Mouse (Mus musculus) forebrain, embryonic 12.5 days (tissue): ENCODE measurements at regions not wholly inside any gene's neighbourhood (a gene's known extent, or its start where the extent isn't known, plus 50 kb on each side); places are given as distances from the start of the nearest gene placed in this dataset.

Experiments
- ATAC-seq: fragments of 200-750 bp; cut with Nextera tagmentation; 2 replicates; pipeline ENCODE4 v1.8.0; 2017; ENCODE audit warnings: moderate TSS enrichment; ENCODE audit not compliant: low FRiP score
- H3K27ac ChIP-seq: fragments of 300-500 bp; sonication (generic); 2 replicates; pipeline ENCODE4 v1.5.1; 2016; ENCODE audit warnings: mild to moderate bottlenecking
- H3K27me3 ChIP-seq: fragments of 300-500 bp; sonication (generic); 2 replicates; pipeline ENCODE4 v1.6.1; 2016; ENCODE audit warnings: mild to moderate bottlenecking
- H3K36me3 ChIP-seq: fragments of 300-500 bp; sonication (generic); replicated peaks from 2 replicates; pipeline ENCODE4 v1.6.1; 2016; ENCODE audit warnings: mild to moderate bottlenecking
- H3K4me1 ChIP-seq: fragments of 300-500 bp; sonication (generic); 2 replicates; pipeline ENCODE4 v1.6.1; 2016
- H3K4me2 ChIP-seq: fragments of 300-500 bp; sonication (generic); 2 replicates; pipeline ENCODE4 v1.6.1; 2016; ENCODE audit warnings: mild to moderate bottlenecking, moderate library complexity
- H3K4me3 ChIP-seq: fragments of 300-500 bp; sonication (generic); replicated peaks from 2 replicates; pipeline ENCODE4 v1.5.1; 2016; ENCODE audit warnings: mild to moderate bottlenecking
- H3K9ac ChIP-seq: fragments of 300-500 bp; sonication (generic); 2 replicates; pipeline ENCODE4 v1.6.1; 2016; ENCODE audit warnings: mild to moderate bottlenecking
- H3K9me3 ChIP-seq: fragments of 300-500 bp; sonication (generic); 2 replicates; pipeline ENCODE4 v1.6.1; 2016
- WGBS: fragments of 180-500 bp; shearing (Covaris S2); methylation state at CpG from one replicate; pipeline ENCODE4 v1.1.7; 2016; 5-methylcytosine and 5-hydroxymethylcytosine counted together

- ATAC-seq = no peak
- peaks cover 3% of the 10 kb centered on the region; the same call in 1 of the 2 replicates for H3K27me3 ChIP-seq
- H3K36me3 ChIP-seq = no peaks in the 10 kb centered on the region
Observed at GRCm38 (mm10) chr8:34529452-34529851, 417.9 kb upstream of the Gm10131 start.

GRCm38 (mm10) chr8:34528213-34528612, 416.7 kb upstream of the Gm10131 start:
- no peak overlapping the region for H3K9ac ChIP-seq
- H3K9me3 ChIP-seq = no peaks in the 10 kb centered on the region
- H3K4me1 ChIP-seq = no peaks in the 10 kb centered on the region
- no peak overlapping the region for H3K4me2 ChIP-seq
- peaks cover 3% of the 10 kb centered on the region; the same call in 1 of the 2 replicates for H3K27me3 ChIP-seq
- ATAC-seq = no peak
- H3K4me3 ChIP-seq = no peak overlapping the region
- 88% methylated on average over 3 of the region's 3 CpGs for WGBS
- no peak overlapping the region for H3K27ac ChIP-seq
- H3K36me3 ChIP-seq = no peaks in the 10 kb centered on the region

More at GRCm38 (mm10) chr8:34529452-34529851, 417.9 kb upstream of the Gm10131 start:
- H3K27ac ChIP-seq = no peak overlapping the region
- H3K9me3 ChIP-seq = no peaks in the 10 kb centered on the region
- H3K9ac ChIP-seq = no peak overlapping the region
- H3K4me3 ChIP-seq = no peak overlapping the region
- 67% methylated on average over 1 of the region's 1 CpGs for WGBS
- H3K4me1 ChIP-seq = no peaks in the 10 kb centered on the region
- no peak overlapping the region for H3K4me2 ChIP-seq

GRCm38 (mm10) chr8:34525231-34525630, 413.7 kb upstream of the Gm10131 start:
- ATAC-seq = no peak
- no peak overlapping the region for H3K4me2 ChIP-seq
- no peak overlapping the region for H3K9ac ChIP-seq
- no peak overlapping the region for H3K4me3 ChIP-seq
- peaks cover 3% of the 10 kb centered on the region; the same call in 1 of the 2 replicates for H3K27me3 ChIP-seq
- H3K4me1 ChIP-seq = no peaks in the 10 kb centered on the region
- H3K9me3 ChIP-seq = no peaks in the 10 kb centered on the region
- H3K36me3 ChIP-seq = no peaks in the 10 kb centered on the region
- 74% methylated on average over 4 of the region's 4 CpGs for WGBS
- H3K27ac ChIP-seq = no peak overlapping the region

- Histone ChIP-seq H3K27ac (no peak overlapping the region), H3K9me3 (no peaks in the 10 kb centered on the region), H3K27me3 (no peaks in the 10 kb centered on the region), H3K36me3 (no peaks in the 10 kb centered on the region), H3K9ac (no peak overlapping the region), H3K4me2 (no peak overlapping the region), H3K4me3 (no peak overlapping the region), H3K4me1 (no peaks in the 10 kb centered on the region)
- 85% methylated on average over 3 of the region's 3 CpGs for WGBS
- ATAC-seq = no peak
Observed at GRCm38 (mm10) chr8:34523849-34524248, 412.3 kb upstream of the Gm10131 start.

DNA sequence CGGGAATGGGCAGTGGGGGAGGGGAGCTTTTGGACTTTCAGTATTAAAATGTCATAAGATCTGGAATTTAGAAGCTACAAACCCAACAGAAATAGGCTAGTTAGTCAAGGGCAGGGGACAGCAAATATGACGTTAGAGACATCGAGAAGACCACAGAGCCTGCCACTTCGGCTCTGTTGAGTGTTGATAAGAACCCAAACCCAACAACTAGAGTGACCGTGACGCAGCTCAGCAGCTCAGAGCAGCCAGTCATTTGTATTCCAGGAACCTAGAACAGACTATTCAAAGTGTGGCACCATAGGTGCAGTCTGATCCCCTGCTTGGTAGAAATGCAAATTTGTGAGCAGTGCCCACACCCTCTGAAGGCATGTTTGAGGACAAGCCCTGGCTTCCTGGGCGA, 409.8 kb upstream of the Gm10131 start:
- no peak overlapping the region for H3K27ac ChIP-seq
- no peaks in the 10 kb centered on the region for H3K4me1 ChIP-seq
- H3K9ac ChIP-seq = no peak overlapping the region
- H3K9me3 ChIP-seq = no peaks in the 10 kb centered on the region
- ATAC-seq = no peak
- no peak overlapping the region for H3K4me2 ChIP-seq
- H3K27me3 ChIP-seq = no peaks in the 10 kb centered on the region
- no peaks in the 10 kb centered on the region for H3K36me3 ChIP-seq
- H3K4me3 ChIP-seq = no peak overlapping the region
- WGBS = 87% methylated on average over 7 of the region's 7 CpGs

- H3K4me1 ChIP-seq = no peaks in the 10 kb centered on the region
- no peak for ATAC-seq
- WGBS = 66% methylated on average over 4 of the region's 4 CpGs
- no peaks in the 10 kb centered on the region for H3K36me3 ChIP-seq
- H3K4me3 ChIP-seq = no peak overlapping the region
- H3K9me3 ChIP-seq = no peaks in the 10 kb centered on the region
- no peak overlapping the region for H3K27ac ChIP-seq
- no peaks in the 10 kb centered on the region for H3K27me3 ChIP-seq
- H3K9ac ChIP-seq = no peak overlapping the region
- no peak overlapping the region for H3K4me2 ChIP-seq
Observed at GRCm38 (mm10) chr8:34520664-34521063, 409.1 kb upstream of the Gm10131 start.

- Histone ChIP-seq H3K4me2 (no peak overlapping the region), H3K4me3 (no peak overlapping the region), H3K36me3 (no peaks in the 10 kb centered on the region), H3K27me3 (no peaks in the 10 kb centered on the region), H3K4me1 (no peaks in the 10 kb centered on the region), H3K9me3 (no peaks in the 10 kb centered on the region), H3K9ac (no peak overlapping the region), H3K27ac (no peak overlapping the region)
- 82% methylated on average over 4 of the region's 4 CpGs for WGBS
- ATAC-seq = no peak
Observed at GRCm38 (mm10) chr8:34513459-34514090, 402.0 kb upstream of the Gm10131 start.

GRCm38 (mm10) chr8:34505829-34506555, 394.5 kb upstream of the Gm10131 start:
- Histone ChIP-seq H3K9ac (no peak overlapping the region), H3K9me3 (0 out of 2 replicates have a peak, but pooled peaks cover 3% of the 10 kb centered on the region), H3K4me2 (no peak overlapping the region), H3K4me3 (no peak overlapping the region), H3K4me1 (no peaks in the 10 kb centered on the region), H3K36me3 (no peaks in the 10 kb centered on the region), H3K27me3 (no peaks in the 10 kb centered on the region), H3K27ac (no peak overlapping the region)
- WGBS = 82% methylated on average over 15 of the region's 15 CpGs
- no peak for ATAC-seq

DNA sequence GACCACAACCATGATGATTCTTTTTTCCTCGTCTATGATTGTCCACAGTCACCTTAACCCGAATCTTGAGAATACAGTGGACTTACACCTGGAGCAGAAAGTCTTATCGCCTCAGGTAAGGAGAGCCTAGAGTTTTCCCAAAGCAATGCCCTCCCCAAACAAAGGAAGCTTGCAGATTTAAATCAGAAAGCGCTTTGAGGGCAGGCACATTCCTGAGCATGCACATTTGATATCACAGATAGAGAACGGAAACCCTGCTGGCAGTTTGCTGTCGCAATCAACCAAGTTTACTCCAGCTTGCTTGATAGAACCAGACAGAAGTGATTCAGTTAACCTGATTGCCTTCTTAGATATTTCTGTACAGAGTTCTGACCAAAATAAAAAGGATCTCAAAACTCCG, 393.6 kb upstream of the Gm10131 start:
- Histone ChIP-seq H3K27ac (no peak overlapping the region), H3K4me3 (no peak overlapping the region), H3K9me3 (0 out of 2 replicates have a peak, but pooled peaks cover 3% of the 10 kb centered on the region), H3K4me2 (no peak overlapping the region), H3K9ac (no peak overlapping the region), H3K27me3 (no peaks in the 10 kb centered on the region), H3K4me1 (no peaks in the 10 kb centered on the region), H3K36me3 (no peaks in the 10 kb centered on the region)
- ATAC-seq = no peak
- 90% methylated on average over 7 of the region's 7 CpGs for WGBS

GRCm38 (mm10) chr8:34502606-34503162, 391.1 kb upstream of the Gm10131 start:
- H3K9ac ChIP-seq = no peak overlapping the region
- H3K4me2 ChIP-seq = no peak overlapping the region
- no peaks in the 10 kb centered on the region for H3K4me1 ChIP-seq
- 76% methylated on average over 1 of the region's 1 CpGs for WGBS
- H3K9me3 ChIP-seq = no peaks in the 10 kb centered on the region
- H3K36me3 ChIP-seq = no peaks in the 10 kb centered on the region
- H3K27ac ChIP-seq = no peak overlapping the region
- H3K4me3 ChIP-seq = no peak overlapping the region
- ATAC-seq = no peak
- H3K27me3 ChIP-seq = no peaks in the 10 kb centered on the region

DNA sequence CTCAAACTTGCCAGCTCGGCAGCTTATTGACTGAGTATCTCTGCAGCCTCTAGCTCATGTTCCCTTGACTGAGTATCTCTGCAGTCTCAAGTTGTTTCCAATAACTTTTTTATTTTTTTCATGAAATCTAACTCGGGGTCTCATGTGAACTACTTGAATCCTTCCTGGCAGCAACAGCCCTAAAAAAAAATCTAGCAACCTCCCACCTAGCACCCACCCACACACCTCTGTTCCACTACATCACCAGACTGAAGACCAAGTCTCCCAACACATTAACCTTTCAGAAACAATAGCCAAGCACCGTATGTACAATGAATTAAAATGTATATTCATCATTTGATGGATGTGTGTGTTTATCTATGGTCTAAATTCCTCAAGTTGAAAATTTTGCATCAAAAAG, 387.7 kb upstream of the Gm10131 start:
- no peaks in the 10 kb centered on the region for H3K9me3 ChIP-seq
- WGBS = 86% methylated on average over 3 of the region's 3 CpGs
- H3K36me3 ChIP-seq = no peaks in the 10 kb centered on the region
- no peak overlapping the region for H3K27ac ChIP-seq
- H3K4me3 ChIP-seq = no peak overlapping the region
- H3K27me3 ChIP-seq = no peaks in the 10 kb centered on the region
- no peak overlapping the region for H3K9ac ChIP-seq
- H3K4me2 ChIP-seq = no peak overlapping the region
- no peak for ATAC-seq
- no peaks in the 10 kb centered on the region for H3K4me1 ChIP-seq

- WGBS = 94% methylated on average over 4 of the region's 4 CpGs
Observed at GRCm38 (mm10) chr8:34496751-34497150, 385.2 kb upstream of the Gm10131 start.

More at GRCm38 (mm10) chr8:34496751-34497150, 385.2 kb upstream of the Gm10131 start:
- no peak overlapping the region for H3K4me3 ChIP-seq
- peaks cover 5% of the 10 kb centered on the region; the same call in 1 of the 2 replicates for H3K4me1 ChIP-seq
- H3K9ac ChIP-seq = no peak overlapping the region
- H3K27ac ChIP-seq = no peak overlapping the region
- no peaks in the 10 kb centered on the region for H3K9me3 ChIP-seq
- no peaks in the 10 kb centered on the region for H3K27me3 ChIP-seq
- no peak overlapping the region for H3K4me2 ChIP-seq
- no peak for ATAC-seq
- H3K36me3 ChIP-seq = no peaks in the 10 kb centered on the region
